Mouse (Mus musculus): Measurements from ENCODE around the gene Hectd4. TPM values are rescaled to one million over a fixed set of nuclear protein-coding genes. Genes with fewer than 3 reads are reported as not detected.

The Hectd4 gene
- polyA plus RNA-seq, 1 experiment, result 61.5 TPM

DNA sequence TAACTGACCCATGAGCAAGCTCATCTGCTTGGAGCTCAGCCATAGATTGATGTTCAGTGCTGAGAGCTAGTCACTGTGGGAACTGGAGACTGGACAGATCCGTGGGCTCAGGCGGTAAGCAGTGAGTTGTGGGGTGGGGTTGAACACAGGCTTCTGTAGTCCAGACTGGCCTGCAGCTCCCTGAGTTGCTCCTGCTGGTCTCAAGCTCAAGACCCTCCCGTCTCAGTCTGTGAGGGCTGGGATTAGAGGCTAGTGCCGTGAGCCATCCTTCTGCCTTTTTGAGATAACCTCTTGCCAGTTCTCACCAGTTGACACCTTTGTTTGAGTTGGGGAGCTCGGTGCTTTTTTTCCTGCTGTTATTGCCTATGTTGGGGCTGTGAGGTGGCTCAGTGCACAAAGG lies 180.8 kb downstream of the Hectd4 start:
- no peak overlapping the region for H3K4me3 ChIP-seq (ENCODE audit: control insufficient read depth, insufficient read depth, low read length)
- H3K27me3 ChIP-seq (ENCODE audit: control insufficient read depth, insufficient read depth, low read length), result no peaks in the 10 kb centered on the region
- H3K36me3 ChIP-seq (ENCODE audit: control insufficient read depth, insufficient read depth, low read length), result no peaks in the 10 kb centered on the region
- H3K4me1 ChIP-seq (replicated peaks; ENCODE audit: control insufficient read depth, insufficient read depth, low read length), result peaks cover 14% of the 10 kb centered on the region
- H3K27ac ChIP-seq (ENCODE audit: control insufficient read depth, insufficient read depth, low read length), result no peak overlapping the region
- 90% methylated on average over 5 of the region's 5 CpGs for WGBS
- DNase-seq, result no peak
- TF ChIP-seq CTCF (IDR thresholded peaks at IDR 0.05; ENCODE audit: borderline replicate concordance, control insufficient read depth, extremely low read depth, insufficient read depth, low read length, poor library complexity) (no peak), POLR2A (IDR thresholded peaks at IDR 0.05; ENCODE audit: control insufficient read depth, extremely low read depth, insufficient read depth, low read length, poor library complexity) (no peak)

DNA sequence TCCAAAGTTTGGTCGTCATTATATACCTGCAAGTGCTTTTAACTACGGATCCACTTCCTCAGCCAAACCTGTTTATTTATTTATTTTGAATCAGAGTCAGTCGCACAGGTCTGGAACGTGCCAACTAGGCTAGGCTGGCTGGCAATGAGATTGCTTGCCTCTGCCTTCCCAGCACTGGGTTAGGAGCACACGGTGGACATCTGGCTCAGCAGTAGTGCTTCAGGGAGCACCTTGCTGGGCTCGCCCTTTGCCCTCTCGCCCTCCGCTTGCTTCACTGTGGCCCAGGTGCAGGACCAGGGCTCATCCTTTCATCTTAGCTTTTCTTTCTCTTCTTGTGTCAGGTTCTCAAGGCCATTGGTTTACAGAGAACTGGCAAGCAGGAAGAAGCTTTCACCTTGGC lies 187.8 kb downstream of the Hectd4 start:
- Histone ChIP-seq H3K27me3 (ENCODE audit: control insufficient read depth, insufficient read depth, low read length) (no peaks in the 10 kb centered on the region), H3K4me1 (replicated peaks; ENCODE audit: control insufficient read depth, insufficient read depth, low read length) (peaks cover 3% of the 10 kb centered on the region; the same call in 1 of the 2 replicates), H3K4me3 (ENCODE audit: control insufficient read depth, insufficient read depth, low read length) (no peak overlapping the region), H3K27ac (ENCODE audit: control insufficient read depth, insufficient read depth, low read length) (no peak overlapping the region), H3K36me3 (ENCODE audit: control insufficient read depth, insufficient read depth, low read length) (peaks cover 34% of the 10 kb centered on the region)
- TF ChIP-seq POLR2A (IDR thresholded peaks at IDR 0.05; ENCODE audit: control insufficient read depth, extremely low read depth, insufficient read depth, low read length, poor library complexity) (no peak), CTCF (IDR thresholded peaks at IDR 0.05; ENCODE audit: borderline replicate concordance, control insufficient read depth, extremely low read depth, insufficient read depth, low read length, poor library complexity) (no peak)
- no peak for DNase-seq
- WGBS, result 98% methylated on average over 8 of the region's 8 CpGs

DNA sequence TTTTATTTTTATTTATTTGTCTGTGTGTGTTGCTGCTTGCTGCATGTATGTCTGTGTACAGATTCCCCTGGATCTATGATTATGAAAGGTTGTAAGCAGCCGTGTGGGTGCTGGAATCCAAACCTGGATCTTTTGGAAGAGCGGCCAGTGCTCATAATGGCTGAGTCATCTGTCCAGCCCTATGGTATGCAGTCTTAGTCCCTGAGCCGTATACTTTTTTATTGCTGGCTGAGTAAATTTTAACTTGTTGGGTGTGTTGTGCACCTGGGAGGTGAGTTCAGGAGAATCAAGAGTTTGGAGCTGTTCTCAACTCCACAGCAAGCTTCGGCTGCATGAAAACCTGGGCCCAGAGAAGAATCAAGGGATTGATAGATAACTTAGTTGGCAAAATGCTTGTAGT lies 191.0 kb downstream of the Hectd4 start:
- H3K27ac ChIP-seq (ENCODE audit: control insufficient read depth, insufficient read depth, low read length), result no peak overlapping the region
- no peak overlapping the region for H3K4me3 ChIP-seq (ENCODE audit: control insufficient read depth, insufficient read depth, low read length)
- no peaks in the 10 kb centered on the region for H3K27me3 ChIP-seq (ENCODE audit: control insufficient read depth, insufficient read depth, low read length)
- no peaks in the 10 kb centered on the region for H3K4me1 ChIP-seq (replicated peaks; ENCODE audit: control insufficient read depth, insufficient read depth, low read length)
- whole genome bisulfite sequencing, result 95% methylated on average over 4 of the region's 4 CpGs
- DNase-seq, result no peak
- peaks cover 55% of the 10 kb centered on the region for H3K36me3 ChIP-seq (ENCODE audit: control insufficient read depth, insufficient read depth, low read length)
- TF ChIP-seq POLR2A (IDR thresholded peaks at IDR 0.05; ENCODE audit: control insufficient read depth, extremely low read depth, insufficient read depth, low read length, poor library complexity) (no peak), CTCF (IDR thresholded peaks at IDR 0.05; ENCODE audit: borderline replicate concordance, control insufficient read depth, extremely low read depth, insufficient read depth, low read length, poor library complexity) (no peak)

Other genes with a start within 250 kb of the Hectd4 start
- 0.23 and 0.26 TPM in 2 replicates for gene Rph3a, start 210.1 kb upstream of the Hectd4 start, polyA plus RNA-seq (2012; rRNA removed)
- 30.0 and 33.1 TPM in 2 replicates for gene Ptpn11, start 28.8 kb upstream of the Hectd4 start, polyA plus RNA-seq (2012; rRNA removed)
- gene Rpl6, start 15.7 kb upstream of the Hectd4 start, polyA plus RNA-seq (2012; rRNA removed), result 391 and 394 TPM in 2 replicates
- 95.3 and 117 TPM in 2 replicates for gene Trafd1, start 165.4 kb downstream of the Hectd4 start, polyA plus RNA-seq (2012; rRNA removed)
- gene Naa25, start 177.7 kb downstream of the Hectd4 start, polyA plus RNA-seq (2012; rRNA removed), result 14.4 and 15.3 TPM in 2 replicates
- 1.8 and 5.0 TPM in 2 replicates for gene Tmem116, start 231.7 kb downstream of the Hectd4 start, polyA plus RNA-seq (2012; rRNA removed)
- gene Erp29, start 232.3 kb downstream of the Hectd4 start, polyA plus RNA-seq (2012; rRNA removed), result 45.1 and 52.7 TPM in 2 replicates

Measured in thymus, adult 2 months (tissue).